Mouse (Mus musculus) T-helper 17 cell (primary cell): ENCODE measurements around the gene Nxn.

Experiments used
- in situ Hi-C, 2 experiments: fragments of 300-600 bp; cut with MboI, MseI; formaldehyde crosslinking; loops; 1 replicate in 1 of 2; 2 replicates in 1 of 2; pipeline ENCODE4 v1.15.1; 2025; ENCODE audit warnings: high pct_unique_total_duplicates in 2 of 2

Nxn gene

DNA sequence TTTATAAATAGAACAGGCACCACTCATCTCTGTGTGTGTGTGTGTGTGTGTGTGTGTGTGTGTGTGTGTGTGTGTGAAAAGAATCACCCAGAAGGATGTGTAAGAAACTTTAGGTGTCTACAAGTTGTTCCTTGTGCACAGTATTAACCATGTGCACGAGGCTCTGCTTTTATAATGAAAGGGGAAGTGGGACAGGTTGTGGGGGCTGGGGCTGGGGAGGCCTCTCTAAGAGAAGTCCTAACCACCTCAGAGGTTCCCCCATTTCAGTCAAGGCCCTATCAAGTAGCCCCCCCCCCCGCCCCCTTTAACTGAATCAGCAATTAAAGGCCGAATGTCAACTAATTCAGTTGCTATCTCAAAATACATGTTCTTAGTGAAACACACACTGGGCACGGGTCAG lies 92.2 kb downstream of the Nxn start:
- in situ Hi-C loops: no loop called here

DNA sequence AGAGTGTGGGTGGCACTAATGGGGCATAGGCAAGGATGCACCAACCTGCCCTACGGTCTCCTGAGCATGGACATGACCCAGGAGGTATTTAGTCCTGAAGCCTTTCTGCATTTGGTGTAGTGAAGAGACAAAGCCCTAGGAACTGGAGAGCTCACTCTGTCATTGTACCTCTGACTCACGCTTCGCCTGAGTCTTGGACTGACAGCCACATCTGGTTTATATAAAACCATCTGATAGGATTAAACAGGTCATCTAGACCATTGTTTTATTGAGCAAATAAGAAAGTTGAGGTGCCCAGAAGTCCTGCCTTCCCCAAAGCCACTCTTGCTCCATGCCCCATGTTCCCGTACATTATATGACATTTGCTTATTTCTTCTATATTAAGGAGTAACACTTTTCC lies 93.4 kb downstream of the Nxn start:
- in situ Hi-C loops: no loop called here

DNA sequence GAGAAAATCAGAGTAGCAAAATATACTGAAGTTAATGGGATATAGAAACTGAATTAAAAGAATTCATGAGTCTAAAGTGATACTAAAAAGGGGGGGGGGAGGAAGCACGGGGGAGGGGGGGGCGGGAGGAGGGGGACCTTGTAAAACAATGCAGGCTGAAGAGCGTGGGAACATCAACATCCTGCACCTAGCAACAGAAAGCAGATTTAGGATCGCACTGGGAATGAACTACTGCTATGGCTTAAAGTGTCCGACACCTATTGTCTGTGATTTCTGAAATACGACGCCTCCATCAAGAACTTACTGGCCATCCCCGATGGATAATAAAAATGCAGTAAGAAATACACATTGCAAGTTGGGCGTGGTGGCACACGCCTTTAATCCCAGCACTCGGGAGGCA lies 95.6 kb downstream of the Nxn start:
- in situ Hi-C loops: no loop called here

DNA sequence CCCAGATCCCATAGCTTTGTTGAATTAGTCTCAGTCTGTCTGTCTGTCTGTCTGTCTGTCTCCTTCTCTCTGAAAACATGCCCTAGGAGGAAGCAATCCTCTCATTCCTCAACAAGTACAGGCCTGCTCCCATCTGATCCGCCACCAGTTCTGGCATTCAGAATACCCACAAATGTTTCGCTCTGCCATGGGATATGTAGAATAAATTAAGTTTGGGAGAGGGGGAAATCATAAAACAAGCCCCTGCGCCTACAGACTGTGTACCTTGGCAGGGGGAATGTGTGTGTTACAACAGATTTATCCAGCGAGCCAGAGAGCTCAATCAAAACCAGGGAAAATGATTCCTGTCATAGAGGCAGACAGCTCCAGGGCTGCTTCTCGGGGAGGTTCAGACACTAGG lies 98.1 kb downstream of the Nxn start:
- in situ Hi-C loops: no loop called here

DNA sequence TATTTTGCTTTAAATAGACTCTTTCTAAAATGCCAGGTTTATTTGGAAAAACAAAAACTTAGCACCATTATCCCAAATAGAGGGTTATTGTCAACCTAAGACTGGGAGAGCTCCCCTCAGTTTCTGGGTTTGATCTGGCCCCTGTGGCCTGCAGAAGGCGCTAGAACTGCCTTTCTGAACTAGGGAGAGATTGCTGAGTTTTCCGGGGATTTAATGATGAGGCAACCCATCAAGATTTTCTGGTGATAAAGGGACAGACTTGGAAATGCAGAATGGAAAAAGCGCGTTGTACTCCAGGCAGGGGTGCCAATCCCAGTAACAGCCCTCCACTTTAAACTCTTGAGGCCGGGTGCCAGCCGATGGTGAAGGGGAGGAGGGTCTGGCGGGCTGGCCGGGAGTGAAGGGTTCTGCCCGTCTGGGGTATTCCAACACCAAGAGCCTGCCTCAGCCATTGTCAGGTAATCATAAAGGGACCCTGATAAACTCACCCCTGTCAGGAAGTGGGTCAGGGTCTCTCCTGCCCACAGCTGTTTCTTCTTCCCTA lies 100.4 kb downstream of the Nxn start:
- in situ Hi-C loops: no loop called here

DNA sequence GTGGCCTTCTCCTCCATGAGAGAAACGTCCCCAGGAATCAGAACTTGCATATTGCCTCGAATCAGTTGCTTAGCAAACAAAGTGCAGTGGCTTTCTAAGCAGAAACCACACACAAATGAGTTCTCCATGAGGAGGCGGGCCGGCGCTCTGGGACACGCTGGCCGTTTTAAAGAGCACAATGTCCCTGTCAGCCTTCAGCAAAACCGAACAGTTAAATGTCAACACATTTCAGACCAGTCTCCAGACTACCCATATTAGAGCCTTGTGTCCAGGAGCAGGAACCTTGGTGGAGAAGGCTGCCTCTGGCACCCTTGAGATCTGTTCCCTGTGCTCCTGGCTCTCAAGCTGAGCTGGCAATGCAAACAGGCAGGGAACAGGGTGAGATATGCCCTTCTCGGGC lies 101.7 kb downstream of the Nxn start:
- in situ Hi-C loops: no loop called here

DNA sequence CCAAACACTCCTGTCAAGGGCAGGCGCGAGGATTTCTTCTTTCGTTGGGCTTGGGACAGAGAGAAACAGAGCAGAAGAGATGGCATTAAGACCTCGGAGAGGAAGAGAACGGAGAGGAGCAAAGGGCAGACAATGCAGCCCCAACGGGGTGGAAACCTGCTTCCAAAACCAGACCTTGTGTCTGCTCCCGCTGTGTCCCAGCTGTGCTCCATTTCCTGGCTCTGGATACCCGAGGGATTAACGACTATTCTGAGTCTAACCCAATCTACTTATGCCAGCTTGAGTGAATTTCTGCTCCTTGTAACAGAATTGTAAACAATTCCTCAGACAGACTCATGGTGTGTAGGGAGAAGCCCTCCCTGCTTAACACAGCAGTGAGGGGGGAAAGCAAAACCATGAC lies 104.1 kb downstream of the Nxn start:
- in situ Hi-C loops: no loop called here

DNA sequence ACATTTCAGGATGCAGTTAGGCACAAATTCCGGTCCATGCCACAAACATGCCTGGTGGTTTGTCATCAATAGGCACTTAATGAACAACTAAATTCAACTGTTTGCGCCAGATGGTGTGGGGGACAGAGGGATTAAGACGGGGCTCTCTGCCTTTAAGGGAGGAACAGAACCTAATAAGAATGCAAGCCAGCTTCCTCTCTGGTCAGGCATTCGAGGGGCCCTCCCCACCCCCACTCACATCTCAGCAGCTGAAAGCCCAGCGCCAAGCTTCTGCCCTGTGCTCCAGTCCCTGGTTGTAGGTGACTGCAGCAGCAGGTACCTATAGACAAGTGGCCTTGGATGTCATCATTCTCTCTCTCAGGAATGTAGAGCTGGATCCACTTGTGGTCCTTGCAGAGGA lies 104.9 kb downstream of the Nxn start:
- in situ Hi-C loops: no loop called here

DNA sequence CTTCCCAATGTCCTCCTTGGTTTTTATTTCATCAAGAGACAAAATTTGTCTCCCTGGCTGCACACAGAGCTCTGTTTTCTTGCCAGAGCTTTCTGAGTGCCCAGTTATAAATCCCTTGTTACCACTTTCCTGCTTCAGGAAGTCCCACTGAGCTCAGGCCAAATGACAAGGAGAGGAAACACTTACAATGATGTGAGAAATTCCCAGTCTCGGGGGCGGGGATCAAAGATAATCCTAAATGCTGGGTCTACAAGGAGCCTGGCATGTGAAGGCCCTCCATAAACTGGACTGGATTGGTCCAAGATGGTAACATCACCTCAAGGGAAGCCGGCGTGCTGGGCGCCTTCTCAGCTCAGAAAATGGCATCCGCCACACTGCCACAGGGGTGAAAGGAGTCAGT lies 106.1 kb downstream of the Nxn start:
- in situ Hi-C loops: no loop called here

DNA sequence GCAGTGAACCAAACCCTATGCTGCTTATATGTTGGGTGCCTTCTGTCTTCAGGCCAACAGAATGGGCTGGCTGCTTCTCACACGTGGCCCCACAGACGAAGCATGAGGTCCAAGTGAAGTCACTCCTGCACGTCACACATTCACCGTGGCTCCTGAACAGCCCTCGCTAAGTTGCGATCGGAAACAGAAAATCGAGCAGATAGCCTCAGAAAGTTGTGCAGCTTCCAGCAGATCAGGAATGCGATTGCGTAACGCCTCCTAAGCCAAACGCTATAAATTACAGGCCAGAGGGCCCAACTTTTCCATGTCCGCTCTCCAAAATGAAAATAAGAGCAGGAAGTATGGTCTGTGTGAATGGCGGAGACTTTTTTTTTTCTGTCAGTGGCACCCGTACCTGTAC lies 106.5 kb downstream of the Nxn start:
- in situ Hi-C loops: no loop called here

DNA sequence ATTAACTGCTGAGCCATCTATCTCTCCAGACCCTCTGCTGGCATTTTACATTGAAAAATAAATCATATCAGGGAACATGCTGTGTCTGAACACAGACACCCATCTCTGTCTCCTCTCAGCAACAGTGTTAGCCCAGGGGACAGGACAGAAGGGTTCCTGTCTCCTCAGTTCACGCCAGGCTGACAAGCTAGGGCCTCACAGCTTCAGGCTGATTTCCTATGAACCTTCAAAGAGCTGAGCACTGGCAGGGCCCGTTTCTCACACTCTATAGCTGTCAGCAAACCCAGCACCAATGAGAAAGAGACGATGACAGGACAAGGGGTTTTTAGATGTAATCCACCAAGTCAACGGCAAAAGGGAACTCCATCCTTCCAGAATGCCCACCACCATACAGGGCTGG lies 107.0 kb downstream of the Nxn start:
- in situ Hi-C loops: no loop called here

DNA sequence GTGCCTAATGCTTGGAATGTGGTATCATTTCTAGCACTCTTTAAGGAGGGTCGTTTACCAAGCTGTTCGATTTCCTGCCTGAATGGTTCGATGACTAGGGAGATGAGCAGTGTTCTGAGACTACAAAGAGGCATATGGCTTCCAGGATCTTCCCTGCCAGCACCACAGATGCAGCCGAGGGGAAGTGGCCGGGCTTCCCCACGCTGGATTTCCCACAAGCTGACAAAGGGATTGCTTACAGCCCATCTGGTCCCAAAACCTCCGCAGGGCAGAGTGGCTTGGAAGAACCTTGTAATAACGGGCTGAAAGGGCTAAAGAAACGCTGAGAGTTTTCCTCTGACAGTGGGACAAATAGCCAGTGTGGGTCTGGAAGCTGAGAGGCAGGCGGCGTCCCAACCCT lies 108.6 kb downstream of the Nxn start:
- in situ Hi-C loops: no loop called here

DNA sequence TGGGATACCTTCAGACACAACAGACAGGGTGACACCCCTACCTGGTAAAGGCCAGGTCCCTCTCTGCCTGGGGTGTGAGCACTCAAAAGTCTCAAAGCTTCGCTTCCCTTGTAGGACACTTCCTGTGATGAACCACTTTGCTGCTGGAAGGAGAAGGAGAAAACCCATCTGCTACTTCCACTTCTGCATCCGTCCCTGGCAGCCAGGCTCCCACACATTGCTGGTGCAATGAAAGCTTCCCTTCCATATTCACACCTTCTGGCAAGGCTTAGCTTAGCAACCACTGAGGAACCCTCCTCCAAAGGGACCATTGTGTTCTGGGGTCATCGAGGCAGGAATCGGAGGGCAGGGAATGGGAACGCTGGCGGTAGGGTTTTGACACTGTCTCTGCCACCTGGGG lies 110.3 kb downstream of the Nxn start:
- in situ Hi-C loops: no loop called here

DNA sequence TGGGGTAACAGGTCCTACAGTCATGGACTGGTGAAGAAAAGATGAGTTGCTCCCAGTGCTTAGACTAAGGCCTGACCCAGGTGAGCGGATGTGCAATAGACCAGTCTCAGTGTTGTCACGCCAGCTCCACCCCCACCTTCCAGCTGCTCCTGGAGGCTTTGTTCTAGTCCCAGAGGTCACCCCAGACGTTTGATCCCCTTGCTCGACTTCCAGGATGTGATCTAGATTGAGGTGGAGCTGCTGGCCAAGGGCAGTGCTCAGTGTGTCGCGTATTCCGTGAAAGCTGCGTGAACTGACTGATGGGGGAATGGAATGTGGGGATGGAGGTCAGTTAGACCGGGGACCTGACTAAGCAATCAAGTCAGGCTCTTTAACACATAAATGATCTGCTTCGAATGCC lies 111.6 kb downstream of the Nxn start:
- in situ Hi-C loops: no loop called here

DNA sequence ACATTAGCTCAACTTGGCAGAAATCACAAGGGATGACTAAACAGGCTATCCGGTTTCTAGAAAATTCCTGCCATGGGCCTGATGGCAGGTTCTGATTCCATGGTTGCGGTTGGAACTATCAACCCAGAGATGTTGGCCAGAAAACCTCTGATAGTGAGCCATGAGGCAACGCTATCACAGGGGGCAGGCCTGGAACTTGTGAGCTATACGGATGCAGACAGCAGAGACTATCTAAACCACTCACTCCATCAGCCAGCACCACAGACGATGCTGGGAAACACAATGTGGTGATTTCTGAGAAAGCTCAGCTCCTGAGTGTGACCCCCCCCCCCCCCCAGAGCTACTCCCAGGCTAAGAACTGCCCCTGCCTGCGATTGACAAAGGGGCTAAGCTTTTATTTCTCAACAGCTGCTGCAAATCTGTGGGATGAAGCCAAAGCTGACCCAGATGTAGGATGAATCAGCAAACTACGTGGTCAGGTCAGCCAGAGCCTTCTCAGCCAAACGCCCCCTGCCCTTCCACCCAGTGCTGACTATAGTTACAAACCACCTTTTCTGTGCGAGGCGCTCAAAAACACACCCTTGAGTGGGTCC lies 112.3 kb downstream of the Nxn start:
- in situ Hi-C loops: no loop called here

DNA sequence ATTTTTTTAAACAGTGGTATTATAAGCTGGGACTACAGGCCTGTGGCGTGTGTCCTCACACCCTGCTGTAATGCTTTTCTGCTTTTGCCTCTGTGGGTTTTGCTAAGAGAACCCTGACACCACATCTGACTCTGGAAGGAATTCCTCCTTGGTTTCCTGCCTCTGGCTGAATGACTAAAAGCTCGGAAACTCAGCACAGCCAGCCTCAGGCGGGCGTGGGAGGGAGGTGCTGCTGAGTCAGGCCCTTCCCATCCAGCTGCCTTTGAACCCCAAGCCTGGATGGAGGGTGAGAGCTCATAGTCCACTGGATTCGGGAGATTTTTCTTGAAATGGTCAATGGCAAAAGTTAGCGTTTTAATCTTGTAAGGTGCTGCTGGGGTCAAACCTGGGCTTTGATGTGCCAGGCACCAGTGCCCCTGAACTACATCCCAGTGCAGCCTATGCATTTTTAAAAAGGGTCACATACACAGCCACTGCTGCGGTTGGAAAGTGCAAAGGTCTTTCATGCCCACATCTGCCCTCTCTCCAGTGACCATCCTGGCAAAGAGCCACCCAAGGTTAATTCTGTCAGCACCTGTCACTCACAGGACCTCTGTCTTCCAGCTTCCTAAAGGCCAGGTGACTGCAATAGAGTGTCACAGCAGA lies 113.4 kb downstream of the Nxn start:
- in situ Hi-C loops: no loop called here

DNA sequence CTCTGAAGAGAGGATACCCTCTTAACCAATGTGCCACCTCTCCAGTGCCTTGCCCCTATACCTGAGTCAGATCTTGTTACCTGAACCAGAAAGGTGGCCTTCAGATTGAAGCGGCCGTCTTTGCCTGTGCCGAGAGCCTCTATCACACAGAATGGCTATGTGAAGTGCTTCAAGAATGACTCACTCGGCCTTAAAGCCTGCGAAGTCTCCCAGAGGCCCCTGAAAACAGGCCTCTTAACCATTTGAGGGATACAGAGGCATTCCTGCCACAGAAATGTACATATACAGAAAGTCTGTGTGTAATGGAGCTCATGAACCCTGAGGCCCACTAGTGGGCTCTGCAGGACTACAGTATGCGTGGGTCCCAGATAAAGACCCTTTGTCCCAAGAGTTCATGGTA lies 115.1 kb downstream of the Nxn start:
- in situ Hi-C loops: no loop called here

DNA sequence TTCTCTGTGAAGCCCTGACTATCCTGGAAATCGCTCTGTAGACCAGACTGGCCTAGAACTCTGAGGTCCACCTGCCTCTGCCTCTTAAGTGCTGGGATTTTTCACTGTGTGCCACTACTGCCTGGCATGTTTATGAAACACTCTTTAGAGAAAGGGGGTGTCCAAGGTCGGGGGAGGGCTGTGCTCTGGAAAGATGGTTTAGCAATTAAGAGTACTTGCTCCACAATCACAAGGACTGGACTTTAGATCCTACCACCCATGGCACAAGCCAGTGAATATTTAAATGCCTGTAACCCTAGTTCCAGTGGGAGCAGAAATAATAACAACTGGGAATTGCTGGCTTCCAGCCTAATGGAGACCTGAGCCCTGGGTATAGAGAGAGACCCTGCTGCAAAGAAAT lies 119.0 kb downstream of the Nxn start:
- in situ Hi-C loops: no loop called here

DNA sequence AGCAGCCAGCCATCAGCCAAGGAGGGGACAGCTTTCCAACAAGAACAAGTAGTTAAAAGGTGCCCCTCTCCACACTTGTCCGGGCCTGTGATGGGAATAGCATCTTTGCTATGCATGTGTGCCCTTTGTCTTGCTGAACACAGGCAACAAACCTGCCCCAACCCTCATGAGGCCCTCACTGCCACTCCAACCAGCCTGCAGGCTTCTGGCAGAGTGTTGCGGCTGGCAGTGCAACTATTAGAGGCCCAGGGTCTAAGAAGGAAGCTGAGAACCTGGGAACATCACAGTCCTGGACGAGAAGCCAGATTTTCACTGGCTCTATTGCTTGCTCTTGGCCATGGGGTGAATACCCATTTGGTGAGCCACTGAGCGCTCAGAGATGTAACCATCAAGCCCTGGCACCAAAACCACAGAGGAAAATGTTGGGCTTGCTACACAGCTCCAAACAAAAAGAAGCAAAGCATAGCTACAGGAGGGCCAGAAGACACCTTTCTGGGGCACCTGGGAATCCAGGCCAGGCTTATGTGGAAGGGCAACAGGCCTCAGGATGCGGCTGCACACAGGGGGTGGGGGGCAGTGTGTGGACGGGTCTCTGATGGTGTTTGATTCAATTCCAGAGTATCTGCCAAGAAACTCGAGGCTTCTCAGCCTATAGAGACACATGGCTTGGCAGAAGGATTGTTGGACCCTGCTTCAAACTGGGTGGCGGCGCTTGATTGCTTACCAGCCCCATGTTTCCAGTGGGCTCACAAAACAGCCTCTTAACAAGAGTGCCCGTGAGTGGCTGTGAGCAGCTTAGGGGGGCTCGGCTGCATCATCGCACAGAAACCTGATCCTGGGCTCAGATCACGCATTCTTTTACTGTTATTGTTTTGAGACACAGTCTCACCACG lies 119.7 kb downstream of the Nxn start:
- in situ Hi-C loops: no loop called here

DNA sequence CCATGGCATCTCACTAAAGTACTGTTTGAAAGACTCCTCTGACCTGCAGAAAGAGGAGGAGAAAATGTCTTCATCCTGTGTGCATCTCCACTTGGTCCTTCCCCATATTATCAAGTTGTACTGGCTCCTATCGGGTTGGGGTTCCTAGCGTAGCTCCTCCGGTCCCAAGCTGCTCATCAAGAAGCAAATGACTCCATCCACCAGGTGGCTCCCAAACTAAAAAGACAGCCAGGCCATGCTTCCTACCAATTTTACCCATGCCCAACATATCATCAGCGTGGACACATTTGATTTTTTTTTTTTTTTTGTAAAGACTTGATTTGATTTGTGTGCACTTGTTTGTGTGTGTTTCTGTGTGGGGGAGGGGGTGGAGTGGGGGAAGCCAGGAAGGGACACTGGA lies 126.5 kb downstream of the Nxn start:
- in situ Hi-C loops: no loop called here

DNA sequence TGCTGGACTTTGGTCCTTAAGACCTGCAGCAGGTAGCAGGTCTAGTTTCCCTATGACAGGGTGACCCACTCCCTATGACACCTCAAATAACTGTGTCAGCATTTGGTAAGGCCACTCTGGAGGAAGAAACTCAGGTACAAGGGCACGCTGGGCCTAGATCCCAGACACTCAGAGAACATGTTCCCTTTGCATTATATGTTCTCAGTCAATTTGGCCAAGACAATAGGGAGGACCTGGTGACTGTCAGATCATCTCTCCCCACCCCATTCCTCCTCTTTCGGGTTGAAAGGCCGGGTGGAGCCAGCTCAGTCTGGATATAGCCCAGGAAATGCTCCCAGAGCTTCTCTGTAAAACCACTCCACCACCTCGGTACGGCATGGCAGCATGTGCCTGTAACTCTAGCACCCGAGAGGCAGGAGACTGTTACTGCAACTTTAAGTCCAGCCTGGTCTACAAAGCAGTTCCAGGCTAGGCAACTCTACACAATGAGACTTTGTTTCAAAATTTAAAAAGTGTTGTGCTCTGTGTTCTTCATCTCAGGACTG lies 130.3 kb downstream of the Nxn start:
- in situ Hi-C loops: no loop called here

DNA sequence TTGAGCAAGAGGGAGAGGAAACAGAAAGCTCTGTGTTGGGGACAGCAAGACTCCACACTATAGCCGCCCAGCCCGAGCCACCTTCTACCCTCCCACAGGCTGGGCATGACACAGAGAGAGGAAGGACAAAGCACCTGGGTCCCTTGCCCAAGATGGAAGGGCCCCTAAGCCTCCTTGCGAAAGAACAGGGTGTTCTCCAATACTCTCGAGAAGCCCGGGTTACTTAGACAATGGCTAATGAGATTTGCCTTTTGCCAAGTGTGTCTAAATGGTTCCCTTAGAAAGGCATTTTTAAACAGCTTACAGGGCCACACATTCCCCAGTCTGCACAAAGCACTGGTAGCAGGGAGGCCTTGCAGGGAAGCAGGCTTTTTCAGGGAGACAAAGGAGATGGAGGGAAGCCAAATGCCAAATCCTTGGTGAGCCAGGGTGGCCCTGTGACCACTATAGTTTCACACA lies 130.9 kb downstream of the Nxn start:
- in situ Hi-C loops: no loop called here
